Mouse (Mus musculus) forelimb bud, embryonic 11.5 days (tissue): ENCODE measurements around the gene Cldn34b2.
"Not testable (repeated sequence)": the region's sequence is repeated elsewhere in the genome, so short reads cannot be mapped to it uniquely, and the experiment has no call there.

Experiments used
- DNase-seq: peaks from one replicate; pipeline ENCODE4 v3.0.0-alpha.2; 2012; ENCODE audit warnings: low read depth, low spot score

Gene Cldn34b2

DNA sequence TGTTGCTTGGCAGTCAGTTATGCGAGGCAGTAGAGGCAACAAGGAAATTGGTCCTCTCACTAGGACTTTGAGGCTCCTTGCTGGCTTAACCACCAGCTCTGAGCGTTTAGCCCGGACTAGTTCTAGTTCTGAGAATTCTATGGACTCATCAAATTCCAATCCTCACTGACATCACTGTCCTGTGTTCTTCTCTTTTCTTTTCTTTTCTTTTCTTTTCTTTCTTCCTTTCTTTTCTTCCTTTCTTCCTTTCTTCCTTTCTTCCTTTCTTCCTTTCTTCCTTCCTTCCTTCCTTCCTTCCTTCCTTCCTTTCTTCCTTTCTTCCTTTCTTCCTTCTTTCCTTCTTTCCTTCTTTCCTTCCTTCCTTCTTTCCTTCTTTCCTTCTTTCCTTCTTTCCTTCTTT is at the start of gene Cldn34b2:
Gene Cldn34b2 (minus strand): TSS at position 101 of the 400 bp plus-strand sequence.
- DNase-seq, result not testable (repeated sequence)

DNA sequence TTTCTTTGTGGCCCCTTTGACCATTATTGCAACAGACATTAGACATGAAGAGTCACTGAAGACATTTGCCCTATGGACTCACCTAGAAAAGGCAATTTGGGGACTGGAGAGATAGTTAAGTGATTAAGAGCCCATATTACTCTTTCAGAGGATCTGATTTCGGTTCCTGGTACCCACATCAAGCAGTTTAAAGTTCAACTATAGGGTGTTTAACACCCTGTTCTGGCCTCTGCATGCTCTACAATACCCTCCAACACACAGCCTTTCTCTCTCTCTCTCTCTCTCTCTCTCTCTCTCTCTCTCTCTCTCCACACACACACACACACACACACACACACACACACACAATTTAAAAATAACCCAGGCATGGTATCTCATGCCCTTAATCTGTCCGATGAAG is 49.4 kb upstream of the Cldn34b2 start:
- no peak for DNase-seq

GRCm38 (mm10) chrX:155177230-155177629 is 49.0 kb upstream of the Cldn34b2 start:
- DNase-seq, result no peak

GRCm38 (mm10) chrX:155175568-155175967 is 47.4 kb upstream of the Cldn34b2 start:
- DNase-seq, result no peak

DNA sequence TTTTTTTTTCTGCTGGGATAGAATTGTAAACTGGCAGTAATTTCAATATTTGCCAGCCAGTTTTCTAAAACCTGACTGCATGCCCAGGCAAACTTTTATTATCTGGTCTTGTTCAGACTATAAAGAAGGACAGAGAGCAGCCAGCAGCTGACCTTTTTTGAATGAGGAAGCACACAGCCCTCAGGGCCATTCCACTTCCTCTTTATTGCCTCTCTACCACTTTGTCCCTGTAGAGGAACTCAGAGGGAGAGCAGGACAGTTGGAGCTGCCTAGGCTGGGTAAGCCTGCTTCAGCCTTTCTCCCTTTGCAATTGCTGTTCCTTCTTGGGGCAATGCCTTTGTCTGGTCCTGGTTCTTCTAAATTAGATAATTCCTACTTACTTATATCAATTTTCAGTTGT is 44.1 kb upstream of the Cldn34b2 start:
- no peak for DNase-seq

GRCm38 (mm10) chrX:155171754-155172153 is 43.5 kb upstream of the Cldn34b2 start:
- DNase-seq, result no peak

- no peak for DNase-seq
These were observed 41.7 kb upstream of the Cldn34b2 start for GRCm38 (mm10) chrX:155169886-155170285.

- no peak for DNase-seq
These were observed 39.5 kb upstream of the Cldn34b2 start for GRCm38 (mm10) chrX:155167667-155168066.

DNA sequence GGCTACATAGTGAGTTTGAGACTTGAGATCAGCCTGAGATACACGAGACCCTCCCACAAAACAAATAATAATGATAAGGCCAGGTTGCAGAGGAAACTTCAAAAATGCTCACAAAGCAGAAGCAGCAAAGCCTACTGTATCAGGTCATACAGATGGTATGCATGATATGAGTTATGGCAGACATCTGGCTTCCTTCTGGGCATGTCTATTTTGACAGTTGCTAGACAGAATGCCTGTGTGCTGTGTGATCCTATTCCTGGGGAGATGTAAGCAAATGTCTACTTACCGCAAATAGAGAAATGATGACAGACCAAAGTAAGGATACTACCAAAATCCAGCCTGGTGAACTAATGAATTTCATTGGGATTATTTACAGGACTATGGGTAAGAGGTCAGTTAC is 38.1 kb upstream of the Cldn34b2 start:
- DNase-seq, result no peak

DNA sequence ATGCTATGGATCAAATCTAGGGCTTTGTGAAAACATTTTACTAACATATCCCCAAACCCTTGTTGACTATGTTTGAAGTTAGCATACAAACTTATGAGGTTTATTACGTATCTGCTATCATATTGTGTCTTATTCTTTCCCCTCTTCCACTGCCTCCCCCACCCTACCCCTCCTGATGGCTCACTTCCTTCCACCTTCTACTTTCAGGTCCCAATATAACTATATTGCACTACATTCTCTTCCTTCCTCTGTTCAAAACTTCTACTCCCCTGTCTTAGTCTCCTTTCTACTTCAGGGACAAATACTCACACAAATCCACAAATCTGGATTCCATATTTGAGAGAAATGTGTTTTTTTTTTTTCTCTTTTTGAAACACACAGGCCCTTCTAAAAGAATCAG is 35.3 kb upstream of the Cldn34b2 start:
- DNase-seq, result no peak

DNA sequence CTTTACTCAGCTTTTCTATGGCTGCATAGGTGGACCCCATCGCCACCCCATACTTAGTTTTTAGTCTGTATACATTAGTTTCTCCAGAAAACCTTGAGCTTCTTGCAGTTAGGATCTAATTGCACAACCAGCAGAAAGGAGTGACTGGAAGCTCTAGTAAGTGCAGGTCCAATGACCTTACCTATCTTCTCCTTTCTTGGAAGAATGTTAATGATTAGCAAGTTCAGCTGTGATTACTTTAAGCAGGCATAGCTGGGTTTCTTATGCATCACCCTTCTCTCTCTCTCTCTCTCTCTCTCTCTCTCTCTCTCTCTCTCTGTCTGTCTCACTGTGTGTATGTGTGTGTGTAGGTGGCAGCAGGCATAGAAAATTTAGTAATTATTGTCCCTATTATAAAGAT is 23.7 kb upstream of the Cldn34b2 start:
- no peak for DNase-seq

DNA sequence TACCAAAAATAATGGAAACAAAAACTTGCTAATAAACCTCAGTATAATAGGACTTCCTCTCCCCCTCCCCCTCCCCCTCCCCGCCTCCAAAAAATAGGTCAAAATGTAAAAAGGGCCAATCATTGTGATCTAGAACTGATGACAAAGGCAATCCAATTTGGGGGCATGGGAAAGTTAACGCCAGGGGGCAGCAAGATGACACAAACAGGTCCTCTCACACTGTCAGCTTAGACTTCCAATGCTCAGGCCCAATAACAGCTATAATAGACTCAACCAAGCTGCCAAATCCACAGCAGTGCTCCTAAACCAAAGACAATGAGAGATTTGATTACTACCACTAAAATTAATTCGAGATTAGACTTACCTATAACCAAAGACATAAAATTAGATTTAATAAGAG is 16.5 kb upstream of the Cldn34b2 start:
- DNase-seq, result peak; percentile 0

GRCm38 (mm10) chrX:155098024-155098423 is 30.2 kb downstream of the Cldn34b2 start:
- no peak for DNase-seq

DNA sequence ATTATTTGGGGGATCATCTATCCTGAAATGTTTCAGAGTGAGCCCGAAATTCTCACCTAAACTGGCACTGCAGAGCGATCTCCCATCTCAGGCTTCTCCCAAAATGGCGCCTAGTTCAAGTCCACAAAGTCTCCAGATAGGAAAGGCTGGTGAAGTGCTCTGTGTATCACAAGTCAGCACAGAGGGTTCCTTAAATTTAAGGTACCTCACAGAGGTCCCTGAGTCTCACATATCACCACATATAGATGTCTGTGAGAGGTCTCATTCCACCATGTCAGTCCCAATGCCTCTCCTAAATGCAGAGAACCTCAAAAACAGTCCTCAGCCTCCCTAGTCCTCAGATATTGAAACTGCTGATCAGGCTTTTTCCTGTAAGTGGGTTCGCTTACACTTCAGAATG is 34.6 kb downstream of the Cldn34b2 start, which contains the start of gene Magea2:
Gene Magea2 (minus strand): TSS at position 101 of the 400 bp plus-strand sequence.
- DNase-seq, result not testable (repeated sequence)

DNA sequence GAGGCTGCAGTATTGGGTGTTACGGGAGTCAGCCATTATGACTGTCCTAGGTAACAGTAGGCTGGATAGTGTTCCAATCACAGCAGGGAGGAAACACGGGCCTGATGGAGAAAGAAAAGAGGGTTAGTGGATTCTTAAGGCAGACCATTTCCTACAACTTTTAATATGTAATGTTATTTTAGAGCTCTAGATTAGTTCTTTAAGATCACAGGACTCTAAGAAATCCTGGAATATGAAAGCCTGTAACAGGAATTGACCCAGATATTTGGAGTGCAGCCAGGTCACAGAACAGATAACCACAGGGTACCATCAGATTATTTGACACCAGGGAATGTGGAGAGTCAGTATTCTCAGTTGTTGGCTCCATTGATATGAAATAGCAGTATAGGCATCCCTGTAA is 38.5 kb downstream of the Cldn34b2 start, which contains the start of gene Magea1:
Gene Magea1 (minus strand): TSS at position 101 of the 400 bp plus-strand sequence.
- not testable (repeated sequence) for DNase-seq
